Mouse (Mus musculus): Measurements from ENCODE around the gene Pdp2.
A peak's percentile ranks its signal among the peaks of the same experiment; 100 is the strongest.
"Not testable (repeated sequence)": the region's sequence is repeated elsewhere in the genome, so short reads cannot be mapped to it uniquely, and the experiment has no call there.

Gene Pdp2

GRCm38 (mm10) chr8:104591133-104591834, at the start of gene Pdp2:
TSS of gene Pdp2 (plus strand) at chr8:104591451.
- DNase-seq (ENCODE audit: low spot score in 2 of 2), result peak; percentile 89 to 90

GRCm38 (mm10) chr8:104541515-104541880, 49.8 kb upstream of the Pdp2 start:
- no peak for DNase-seq (ENCODE audit: low spot score in 2 of 2)

- no peak for DNase-seq (ENCODE audit: low spot score in 2 of 2)
Observed at GRCm38 (mm10) chr8:104542160-104542559, 49.1 kb upstream of the Pdp2 start.

GRCm38 (mm10) chr8:104543440-104544045, 47.7 kb upstream of the Pdp2 start:
- no peak for DNase-seq (ENCODE audit: low spot score in 2 of 2)

- DNase-seq (ENCODE audit: low spot score in 2 of 2), result no peak
Observed at GRCm38 (mm10) chr8:104555191-104555590, 36.1 kb upstream of the Pdp2 start.

GRCm38 (mm10) chr8:104557226-104557625, 34.0 kb upstream of the Pdp2 start:
- no peak for DNase-seq (ENCODE audit: low spot score in 2 of 2)

GRCm38 (mm10) chr8:104560731-104561130, 30.5 kb upstream of the Pdp2 start:
- DNase-seq (ENCODE audit: low spot score in 2 of 2), result no peak

- DNase-seq (ENCODE audit: low spot score in 2 of 2), result peak; percentile 58 to 81
Observed at GRCm38 (mm10) chr8:104564633-104565456, 26.4 kb upstream of the Pdp2 start.

- DNase-seq (ENCODE audit: low spot score in 2 of 2), result no peak
Observed at GRCm38 (mm10) chr8:104565457-104565798, 25.8 kb upstream of the Pdp2 start.

GRCm38 (mm10) chr8:104569559-104569958, 21.7 kb upstream of the Pdp2 start:
- no peak for DNase-seq (ENCODE audit: low spot score in 2 of 2)

- DNase-seq (ENCODE audit: low spot score in 2 of 2), result peak; percentile 61 to 81
Observed at GRCm38 (mm10) chr8:104570436-104571343, 20.6 kb upstream of the Pdp2 start.

GRCm38 (mm10) chr8:104576820-104577219, 14.4 kb upstream of the Pdp2 start:
- no peak for DNase-seq (ENCODE audit: low spot score in 2 of 2)

GRCm38 (mm10) chr8:104577606-104578005, 13.6 kb upstream of the Pdp2 start:
- not testable (repeated sequence) for DNase-seq (ENCODE audit: low spot score in 2 of 2)

GRCm38 (mm10) chr8:104584522-104584921, 6.7 kb upstream of the Pdp2 start:
- no peak for DNase-seq (ENCODE audit: low spot score in 2 of 2)

GRCm38 (mm10) chr8:104590284-104590683, 967 bp upstream of the Pdp2 start:
- no peak for DNase-seq (ENCODE audit: low spot score in 2 of 2)

GRCm38 (mm10) chr8:104591856-104592255, 605 bp downstream of the Pdp2 start:
- no peak for DNase-seq (ENCODE audit: low spot score in 2 of 2)

GRCm38 (mm10) chr8:104592566-104592965, 1.3 kb downstream of the Pdp2 start:
- DNase-seq (ENCODE audit: low spot score in 2 of 2), result no peak

- no peak for DNase-seq (ENCODE audit: low spot score in 2 of 2)
Observed at GRCm38 (mm10) chr8:104593536-104594325, 2.5 kb downstream of the Pdp2 start.

GRCm38 (mm10) chr8:104594611-104595362, 3.5 kb downstream of the Pdp2 start:
- DNase-seq (ENCODE audit: low spot score in 2 of 2), result no peak
